Mouse (Mus musculus) liver, embryonic 13.5 days (tissue): ENCODE measurements around the gene Hmgn3. TPM values are rescaled to one million over a fixed set of nuclear protein-coding genes. Genes with fewer than 3 reads are reported as not detected.

Experiments
- polyA plus RNA-seq: library from polyadenylated mRNA; unstranded; fragments of >200 nt; fragmentation: Nextera tagmentation; extraction: Ambion mirVana; gene quantifications from 2 replicates; pipeline ENCODE4 v1.2.1, GENCODE M21; 2015

The Hmgn3 gene
- polyA plus RNA-seq, 1 experiment from 2014 or later = 4.2 TPM

Other genes starting within 250 kb of the Hmgn3 start
- 25.8 and 29.5 TPM in 2 replicates for gene Phip, start 171.2 kb downstream of the Hmgn3 start, polyA plus RNA-seq